Mouse (Mus musculus): ENCODE data around the gene Amph.
A peak's percentile ranks its signal among the peaks of the same experiment; 100 is the strongest.
"Not testable (repeated sequence)": the region's sequence is repeated elsewhere in the genome, so short reads cannot be mapped to it uniquely, and the experiment has no call there.

Gene Amph

DNA sequence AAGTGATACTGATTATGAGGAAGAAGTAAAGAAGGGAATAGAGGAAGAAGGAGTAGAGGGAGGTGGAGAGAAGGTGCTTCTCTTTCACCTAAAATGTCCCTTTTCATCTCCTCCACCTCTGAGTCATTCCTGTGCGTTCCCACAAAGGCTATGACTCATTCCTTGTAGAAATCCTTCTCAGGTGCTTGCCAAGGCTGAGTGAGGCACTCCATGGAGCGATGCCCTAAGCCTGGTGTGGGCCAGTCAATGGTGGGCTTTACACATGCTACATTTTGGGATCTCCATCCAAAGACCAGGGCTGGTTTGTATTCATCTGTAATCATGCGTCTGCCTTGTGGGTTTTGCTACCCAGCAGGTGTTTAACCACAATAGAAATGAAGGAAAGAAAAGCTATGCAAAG lies 78.9 kb downstream of the Amph start:
- DNase-seq: peak; percentile 66 to 68

DNA sequence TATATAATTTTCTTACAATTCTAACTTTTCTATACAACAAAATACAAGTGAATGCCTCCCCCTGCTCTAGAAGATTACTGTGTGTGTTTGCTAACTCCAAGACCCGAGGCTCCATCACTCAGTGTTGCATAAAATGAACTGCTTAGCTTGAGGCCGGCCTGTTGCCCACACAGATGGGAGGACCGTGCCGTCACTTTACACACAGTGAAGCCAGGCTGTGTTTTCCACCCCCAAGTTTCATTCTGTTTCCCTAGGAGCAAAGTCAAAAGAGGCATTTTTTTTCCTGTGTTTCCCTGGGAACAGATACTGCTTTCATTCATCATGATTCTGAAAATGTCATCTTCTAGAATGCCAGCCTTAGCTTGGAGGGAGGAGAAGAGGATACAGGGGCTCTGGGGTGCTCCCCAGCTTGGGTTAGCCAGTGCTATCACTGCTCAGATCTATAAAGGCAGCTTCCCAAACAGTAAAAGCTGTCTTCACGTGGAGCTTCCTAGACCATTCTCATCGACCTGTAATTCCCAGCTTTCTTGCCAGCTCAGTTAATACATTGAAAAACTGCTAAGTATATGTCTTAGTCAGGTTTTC lies 79.9 kb downstream of the Amph start:
- DNase-seq: peak; percentile 68 to 73

DNA sequence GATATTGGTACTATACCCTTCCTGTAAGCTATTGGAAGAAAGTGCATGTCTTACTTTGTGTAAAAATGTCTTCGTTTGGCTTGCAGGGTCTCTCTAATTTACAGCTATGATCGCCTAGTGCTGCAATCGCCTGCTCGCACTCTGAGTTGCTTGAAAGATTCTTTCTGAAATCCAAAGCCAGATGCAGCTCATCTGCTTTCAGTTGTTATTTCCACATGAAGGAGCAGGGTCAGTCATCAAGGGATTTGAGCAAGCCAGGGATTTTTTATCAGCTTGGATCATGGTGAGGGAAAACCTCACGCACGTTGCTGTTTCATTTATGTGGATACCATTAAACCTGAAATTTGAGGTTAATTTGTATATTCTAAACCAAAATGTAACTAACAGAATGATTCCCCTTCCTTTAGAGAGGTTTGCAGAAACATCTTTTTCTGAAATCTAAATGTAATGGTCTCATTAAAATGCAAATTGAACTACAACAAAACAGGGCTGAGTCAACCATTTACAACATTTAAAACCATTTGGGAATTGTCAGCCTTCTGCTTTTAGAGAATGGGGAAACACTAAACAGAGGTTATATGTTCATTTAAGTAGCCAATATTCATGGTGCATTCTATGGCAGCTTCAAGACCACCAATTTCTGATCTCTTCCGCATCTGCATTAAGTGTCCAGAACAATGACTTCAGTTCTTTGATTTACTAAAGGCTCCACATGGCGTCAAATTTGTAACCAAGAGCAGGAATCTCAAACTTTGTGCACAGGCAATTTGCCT lies 84.1 kb downstream of the Amph start:
- DNase-seq: no peak

DNA sequence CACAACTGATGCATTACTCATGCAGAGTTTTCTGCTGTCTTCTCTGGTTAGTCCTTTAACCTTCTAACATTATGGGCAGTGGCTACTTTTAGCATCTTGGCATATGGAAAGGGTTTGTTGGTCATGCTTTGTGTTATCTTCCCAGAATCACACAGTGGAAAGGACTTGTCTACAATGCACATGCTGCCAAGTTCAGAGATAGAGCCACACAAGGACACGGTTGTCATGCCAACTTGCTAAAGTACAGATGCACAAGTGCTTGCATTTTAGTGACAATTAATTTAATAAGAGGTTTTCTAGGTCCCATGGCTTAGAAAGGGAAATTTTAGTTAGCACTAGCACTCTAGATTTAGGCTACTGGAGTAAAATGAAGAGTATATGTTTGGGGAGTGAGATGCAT lies 104.1 kb downstream of the Amph start:
- DNase-seq: no peak

DNA sequence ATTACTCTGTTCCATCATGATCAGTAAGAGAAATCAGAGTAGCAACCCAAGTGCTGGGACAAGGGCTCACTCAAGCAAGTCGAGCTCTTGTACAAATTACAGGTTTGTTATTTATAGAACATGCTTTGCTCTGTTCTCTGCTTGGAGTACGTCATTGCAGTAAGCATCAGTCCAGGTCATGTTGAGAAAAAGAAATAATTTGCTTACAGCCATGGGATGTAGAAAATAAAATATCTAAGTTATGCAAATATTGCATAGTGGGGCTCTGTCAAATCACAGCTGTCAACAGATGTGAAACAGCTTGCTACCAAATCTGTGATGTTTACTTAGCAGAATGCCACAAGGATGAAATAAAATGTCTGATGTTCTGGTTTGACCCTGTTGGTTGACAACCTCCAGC lies 106.5 kb downstream of the Amph start:
- DNase-seq: no peak

DNA sequence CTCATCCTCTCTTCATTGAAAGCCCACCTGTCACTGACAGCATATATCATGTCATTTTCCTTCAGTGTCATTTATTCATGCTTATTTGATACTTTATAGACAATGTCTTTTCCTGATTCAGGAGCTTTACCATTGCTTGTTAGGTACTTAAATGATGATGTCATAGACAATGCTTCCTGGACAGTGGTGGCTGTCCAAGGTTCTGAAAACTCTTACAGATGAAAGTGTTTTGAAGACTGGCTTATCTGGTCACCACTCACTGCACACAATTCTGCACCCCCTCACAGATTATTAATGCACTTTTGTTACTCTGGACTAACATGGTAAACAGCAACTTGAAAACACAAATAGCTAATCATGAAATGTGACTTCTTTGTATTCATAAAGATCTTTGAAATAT lies 124.3 kb downstream of the Amph start:
- DNase-seq: no peak

DNA sequence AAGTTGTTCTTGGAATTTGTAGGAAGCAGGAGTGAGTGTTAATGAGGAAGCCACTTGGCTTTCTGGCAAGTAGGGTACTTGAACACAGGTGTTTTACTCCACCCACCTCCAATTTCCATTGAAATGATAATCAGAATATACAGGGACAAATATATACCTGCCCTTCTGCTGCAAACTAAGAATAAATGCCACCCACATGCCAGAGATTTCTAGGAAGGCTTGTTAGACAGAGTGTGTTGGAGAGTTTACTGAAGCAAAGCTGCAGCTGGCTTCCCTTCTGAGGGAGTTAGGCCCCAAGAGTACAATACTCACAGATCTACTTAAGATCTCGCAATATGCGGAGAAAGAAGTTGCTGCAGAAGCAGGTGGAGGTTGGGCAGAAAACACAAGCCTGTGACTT lies 129.4 kb downstream of the Amph start:
- DNase-seq: no peak

DNA sequence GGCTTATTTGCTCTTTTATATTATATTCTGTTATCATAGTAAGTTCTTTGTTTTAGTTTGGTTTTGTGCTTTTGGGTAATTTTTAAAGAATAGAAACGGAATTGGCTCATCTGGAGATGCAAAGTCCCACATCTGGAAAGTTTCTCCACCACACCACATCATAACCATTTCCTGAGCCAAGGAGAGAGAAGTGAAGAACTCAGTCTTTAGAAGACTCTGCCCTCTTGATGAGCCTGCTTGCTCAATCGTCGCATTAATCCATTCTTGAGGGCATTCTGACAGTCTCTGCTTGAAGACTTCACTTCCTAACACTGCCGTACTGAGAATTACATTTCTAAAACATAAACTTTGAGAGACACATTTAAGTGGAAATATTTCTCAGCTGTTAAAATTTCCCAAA lies 133.9 kb downstream of the Amph start:
- DNase-seq: no peak

DNA sequence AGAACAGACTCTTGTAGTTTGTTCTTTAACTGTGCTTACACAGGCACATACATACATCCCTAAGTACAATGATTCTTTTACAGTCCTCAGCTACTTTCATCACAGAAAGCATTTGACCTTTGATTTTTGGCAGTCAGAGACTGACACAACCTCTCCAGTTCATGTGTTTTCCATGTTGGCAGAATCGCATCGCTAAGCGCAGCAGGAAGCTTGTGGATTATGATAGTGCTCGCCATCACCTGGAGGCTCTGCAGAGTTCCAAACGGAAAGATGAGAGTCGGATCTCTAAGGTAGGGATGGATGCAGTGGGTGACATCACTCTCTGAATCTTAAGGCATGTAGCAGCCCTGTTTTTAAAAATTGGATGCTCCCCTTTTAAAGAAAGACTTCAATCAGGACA lies 146.6 kb downstream of the Amph start:
- peak; percentile 38 to 43 for DNase-seq

DNA sequence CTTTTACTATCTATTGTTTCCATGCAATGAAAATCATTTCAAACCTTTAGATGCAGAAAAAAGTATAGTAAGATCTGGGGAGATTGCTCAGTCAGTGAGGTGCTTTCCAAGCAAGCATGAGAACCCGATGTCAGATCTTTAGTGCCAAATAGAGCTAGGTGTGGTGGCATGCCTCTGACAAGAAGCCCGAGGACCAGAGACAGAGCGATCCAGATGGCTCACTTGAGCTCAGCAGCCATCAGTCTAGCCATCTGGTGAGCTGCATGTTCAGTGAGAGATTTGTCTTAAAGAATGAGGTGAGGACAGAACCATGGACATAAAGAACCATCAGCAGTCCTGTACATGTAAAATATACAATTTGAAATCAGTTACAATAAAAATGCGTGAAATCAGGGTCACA lies 149.1 kb downstream of the Amph start:
- DNase-seq: peak; percentile 72 to 84

DNA sequence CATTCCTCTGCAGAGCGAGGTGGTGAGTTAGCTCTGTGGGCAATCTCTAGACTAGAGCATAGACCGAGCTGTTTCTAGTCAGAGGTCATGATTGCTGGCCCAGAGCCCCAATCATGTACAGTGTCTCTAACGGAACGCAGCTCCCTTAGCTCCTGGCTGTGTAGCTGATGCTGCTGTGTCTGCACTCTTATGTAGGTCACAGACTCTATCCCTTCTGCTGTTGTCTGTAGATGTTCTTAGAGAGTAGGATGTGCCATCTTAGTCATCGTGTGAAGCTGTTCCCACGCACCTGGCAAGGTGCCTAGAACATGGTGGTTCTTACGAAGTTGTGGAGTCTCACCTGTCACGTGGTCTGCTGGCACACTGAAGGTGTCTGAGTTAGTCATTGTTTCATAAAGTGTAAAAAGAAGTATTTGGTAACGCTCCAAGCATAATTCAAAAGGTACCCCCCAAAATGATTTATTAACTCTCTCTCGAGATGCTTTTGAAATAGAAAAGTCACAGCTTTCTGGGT lies 153.9 kb downstream of the Amph start:
- peak; percentile 31 for DNase-seq

DNA sequence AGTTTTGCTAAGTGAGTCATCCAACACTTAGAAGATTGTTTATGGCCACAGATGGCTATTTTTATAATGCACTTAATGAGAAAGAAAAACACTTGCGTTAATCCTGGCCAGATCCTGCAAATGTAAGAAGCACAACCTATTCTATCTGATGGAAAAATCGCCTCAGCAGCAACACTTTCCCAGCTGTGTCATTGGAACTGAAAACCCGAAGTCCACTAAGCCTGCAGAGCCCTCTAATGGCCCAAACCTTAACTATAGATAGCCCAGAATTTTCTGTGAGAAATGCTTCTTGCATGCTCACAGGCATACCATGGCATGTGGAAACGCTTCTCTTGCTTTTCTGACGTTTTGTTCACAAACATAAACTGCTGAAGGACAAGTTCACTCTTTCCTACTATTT lies 158.4 kb downstream of the Amph start:
- peak; percentile 33 to 50 for DNase-seq

DNA sequence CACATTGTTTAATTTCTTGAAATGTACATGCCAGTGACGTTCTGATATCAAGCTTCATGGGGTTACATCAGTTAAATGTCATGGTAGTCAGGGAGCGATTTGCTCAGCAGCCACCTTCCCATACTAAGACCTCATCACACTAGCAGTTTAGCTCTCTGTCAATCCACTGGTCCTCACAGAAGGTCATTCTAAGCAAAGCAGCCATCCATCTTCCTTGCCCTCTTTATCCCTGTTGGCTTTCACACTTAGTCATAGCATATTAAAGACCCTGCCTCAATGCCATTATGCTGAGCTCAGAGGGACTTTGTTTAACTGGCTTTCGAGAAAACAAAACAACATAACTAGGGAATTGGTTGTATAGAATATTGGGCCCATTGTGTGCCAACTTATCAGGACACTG lies 161.3 kb downstream of the Amph start:
- DNase-seq: no peak

DNA sequence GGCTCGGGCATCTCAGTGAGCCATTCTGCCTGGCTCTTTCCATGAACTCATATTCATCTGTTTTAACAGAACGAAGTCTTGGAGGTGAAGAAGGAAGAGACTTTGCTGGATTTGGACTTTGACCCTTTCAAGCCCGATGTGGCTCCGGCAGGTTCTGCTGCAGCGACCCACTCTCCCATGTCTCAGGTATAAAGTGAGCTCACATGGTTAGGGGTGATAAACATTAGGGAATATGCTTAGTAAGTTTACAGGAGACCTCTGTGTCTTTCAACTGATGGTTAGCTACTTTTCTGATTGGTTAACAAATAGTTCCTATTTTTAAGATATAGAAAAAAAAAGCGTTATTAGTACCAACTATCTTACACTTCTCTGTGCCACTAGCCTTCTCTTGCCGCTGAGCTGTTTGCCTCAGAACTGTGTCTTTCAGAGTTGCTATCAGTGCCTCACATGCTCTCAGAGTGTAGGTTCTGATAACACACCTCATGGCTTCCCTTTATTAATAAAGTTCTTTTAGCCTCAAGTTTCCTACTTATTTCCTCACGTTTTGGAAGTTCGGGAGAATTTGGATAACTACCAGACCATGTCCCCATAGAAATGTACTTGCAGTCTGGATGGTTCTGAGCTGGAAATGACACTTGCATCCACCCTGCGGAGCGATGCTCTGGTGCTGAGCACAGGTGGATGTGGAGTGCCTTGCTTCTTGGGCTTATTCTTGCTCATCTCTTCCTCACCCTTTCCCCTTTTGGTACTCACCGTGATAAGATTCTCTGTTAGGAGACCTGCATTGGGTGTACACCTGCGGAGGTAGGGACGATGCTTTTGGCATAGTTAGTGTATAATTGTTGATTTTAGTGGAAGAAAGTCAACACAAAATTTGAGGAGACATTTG lies 165.3 kb downstream of the Amph start:
- DNase-seq: no peak

DNA sequence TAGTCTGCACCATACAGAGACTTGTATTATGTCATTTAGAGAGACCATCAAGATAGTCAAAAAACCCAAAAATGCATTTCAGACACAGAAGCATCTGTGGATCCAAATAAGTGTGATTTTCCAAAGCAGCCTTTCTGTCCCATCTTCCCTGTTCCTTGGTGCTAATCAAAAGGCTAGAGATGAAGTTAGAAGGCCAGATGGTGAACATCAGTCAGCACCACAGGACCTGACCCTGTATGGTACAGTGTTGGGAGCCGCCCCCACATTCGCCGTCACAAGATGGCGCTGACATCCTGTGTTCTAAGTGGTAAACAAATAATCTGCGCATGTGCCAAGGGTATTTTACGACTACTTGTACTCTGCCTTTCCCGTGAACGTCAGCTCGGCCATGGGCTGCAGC lies 166.8 kb downstream of the Amph start:
- DNase-seq: not testable (repeated sequence)

DNA sequence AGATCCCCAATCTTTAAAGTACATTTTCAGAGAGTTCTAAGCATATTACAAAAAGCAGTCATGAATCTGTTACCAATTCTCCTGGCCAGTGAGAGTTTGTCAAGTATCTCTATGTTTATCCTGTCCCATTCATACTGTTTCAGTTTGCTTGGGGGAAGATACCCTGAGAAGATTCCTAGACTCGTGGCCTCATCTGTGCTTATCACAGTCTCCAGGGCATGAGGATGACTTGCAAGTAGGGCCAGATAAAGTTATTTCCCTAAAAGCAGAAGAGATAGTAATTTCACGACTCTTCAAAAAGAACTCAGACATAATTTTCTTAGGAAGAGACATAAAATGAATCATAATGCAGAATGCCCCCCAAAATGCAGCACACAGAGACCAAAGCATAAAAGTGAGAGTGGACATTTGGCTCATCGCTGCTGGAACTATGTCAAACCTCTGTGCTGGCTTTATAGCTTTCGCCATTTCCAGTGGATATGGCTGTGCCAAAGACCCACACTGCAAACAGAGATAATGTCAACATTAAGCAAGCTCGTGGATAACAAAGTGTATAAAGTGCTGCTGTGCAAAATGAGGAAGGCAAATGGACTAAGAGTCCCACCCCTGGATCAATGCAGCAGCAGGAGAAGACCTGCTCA lies 179.0 kb downstream of the Amph start:
- no peak for DNase-seq

DNA sequence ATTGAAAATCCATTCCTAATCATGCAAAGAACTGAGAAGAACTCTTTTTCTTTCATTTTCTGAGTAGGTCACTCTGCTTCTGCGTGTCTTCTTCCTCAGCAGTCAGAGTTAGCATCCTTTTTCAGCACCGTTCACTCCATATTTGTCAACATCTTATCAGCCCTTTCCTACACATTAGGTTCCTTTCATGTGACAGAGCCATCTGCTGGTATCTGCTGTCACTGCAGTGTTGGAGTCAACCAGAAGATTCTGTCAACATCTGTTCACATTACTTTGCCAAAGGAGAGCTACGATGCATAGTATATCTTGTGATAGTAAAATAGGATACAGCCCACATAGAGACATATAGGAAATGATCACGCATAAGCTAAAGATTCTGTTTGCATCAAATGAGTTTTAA lies 185.8 kb downstream of the Amph start:
- peak; percentile 63 to 72 for DNase-seq

DNA sequence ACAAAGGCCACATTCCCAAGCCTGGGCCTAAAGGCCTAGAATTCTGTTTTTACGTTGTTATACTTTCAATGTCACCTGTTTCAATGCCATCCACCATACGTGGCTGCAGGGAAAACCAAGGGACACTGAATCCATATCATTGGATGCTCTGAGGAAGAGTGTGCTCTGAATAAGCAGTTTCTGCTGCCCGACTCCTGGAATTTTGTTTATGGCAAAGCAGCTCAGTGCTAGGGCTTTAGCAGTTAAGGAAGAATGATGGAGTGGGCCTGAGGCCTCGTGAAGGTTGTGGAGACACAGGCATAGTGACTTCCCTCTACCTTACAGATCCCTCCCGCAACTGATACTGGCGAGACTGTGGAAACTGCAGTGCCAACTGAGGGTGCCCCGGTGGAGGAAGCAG lies 189.2 kb downstream of the Amph start:
- no peak for DNase-seq

DNA sequence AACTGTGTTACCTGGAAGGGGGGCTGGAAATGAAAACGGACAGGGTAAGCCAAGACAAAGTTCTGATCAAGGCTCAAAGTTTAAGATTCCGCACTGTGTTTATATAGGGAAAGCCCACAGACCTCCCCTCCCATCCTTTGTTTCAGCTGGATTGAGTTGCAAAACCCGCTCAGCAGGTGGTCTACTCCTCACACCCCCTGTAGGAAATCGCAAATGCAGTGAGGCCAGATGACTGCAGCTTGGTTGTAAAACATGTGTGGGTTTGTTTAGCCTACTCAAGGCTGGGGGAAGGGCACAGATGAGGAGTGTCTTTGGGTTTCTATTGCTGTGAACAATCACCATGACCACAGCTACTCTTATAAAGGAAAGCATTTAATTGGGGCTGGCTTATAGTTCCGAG lies 189.9 kb downstream of the Amph start:
- no peak for DNase-seq

DNA sequence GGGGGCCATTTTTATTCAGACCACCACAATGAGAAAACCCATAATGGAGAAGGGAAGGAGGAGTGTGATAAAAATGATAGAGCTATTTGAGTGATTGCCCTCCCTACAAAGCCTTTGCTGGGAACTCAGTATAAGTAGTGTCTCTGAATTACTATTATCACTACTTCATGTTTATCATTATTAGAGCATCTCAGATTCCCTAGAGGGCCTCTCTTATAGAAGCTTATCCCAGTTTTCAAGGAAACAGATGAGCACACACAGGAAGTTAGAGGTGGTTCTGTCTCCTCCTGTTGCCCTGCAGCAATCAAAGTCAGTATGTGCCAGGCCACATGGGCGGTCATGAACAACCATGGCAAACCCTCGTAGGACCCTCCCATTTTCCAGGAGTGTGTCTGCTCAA lies 190.5 kb downstream of the Amph start:
- no peak for DNase-seq

DNA sequence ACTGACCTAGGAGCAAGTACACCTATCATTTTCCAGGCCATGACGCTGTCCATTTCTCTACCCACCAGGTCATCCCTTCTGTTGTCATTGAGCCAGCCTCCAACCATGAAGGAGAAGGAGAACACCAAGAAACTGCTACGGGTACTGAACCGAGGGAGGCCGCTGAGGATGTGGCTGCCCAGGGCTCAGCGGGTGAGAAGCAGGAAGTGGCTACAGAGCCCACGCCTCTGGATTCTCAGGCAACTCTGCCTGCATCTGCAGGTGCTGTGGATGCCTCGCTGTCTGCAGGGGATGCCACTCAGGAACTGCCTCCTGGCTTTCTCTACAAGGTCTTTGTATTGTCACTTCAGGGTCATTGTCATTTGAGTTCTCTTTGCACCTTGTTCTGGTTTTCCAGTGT lies 191.1 kb downstream of the Amph start:
- no peak for DNase-seq

DNA sequence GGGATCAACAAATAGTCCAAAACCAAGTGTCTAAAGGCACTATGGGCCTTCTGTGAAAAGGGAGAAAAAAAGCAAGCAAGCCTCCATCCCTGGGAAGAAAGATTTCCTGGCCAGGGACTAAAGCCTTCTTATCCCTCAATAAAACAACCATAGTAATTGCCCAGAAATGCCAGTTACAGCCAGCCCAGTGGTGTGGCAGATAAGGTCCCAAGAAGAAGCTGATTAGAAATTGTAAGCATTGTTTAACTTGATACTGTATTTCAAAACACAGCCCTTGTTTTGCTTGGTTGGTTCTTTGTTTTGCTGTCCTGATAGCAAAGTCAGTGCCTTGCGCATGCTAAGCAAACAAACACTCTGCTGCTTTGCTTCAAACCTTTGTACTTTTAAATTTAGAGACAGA lies 191.8 kb downstream of the Amph start:
- DNase-seq: no peak

DNA sequence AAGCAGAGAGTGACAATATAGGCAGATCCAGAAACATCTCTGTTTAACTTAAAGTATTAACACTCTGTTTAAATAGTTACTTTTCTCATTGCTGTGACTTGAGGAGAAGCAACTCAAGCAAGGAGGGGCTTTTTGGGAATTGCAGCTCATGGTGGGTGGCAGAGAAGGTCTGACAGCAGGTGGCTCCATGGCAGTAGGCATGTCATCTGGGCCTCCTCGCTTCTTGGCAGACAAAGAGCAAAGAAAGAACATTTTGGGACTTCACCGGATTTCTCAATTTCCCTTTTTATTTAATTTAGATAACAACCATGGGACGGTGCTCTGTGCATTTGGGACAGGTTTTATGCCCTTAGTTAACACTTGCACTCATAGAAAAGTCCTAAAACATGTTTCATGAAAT lies 195.8 kb downstream of the Amph start:
- no peak for DNase-seq
